Mouse (Mus musculus) intestine, embryonic 14.5 days (tissue): ENCODE data around the gene Trmo. TPM values are rescaled to one million over a fixed set of nuclear protein-coding genes. Genes with fewer than 3 reads are reported as not detected.

ENCODE experiments used
- ATAC-seq: fragments of 200-750 bp; cut with Nextera tagmentation; replicated peaks from 2 replicates; pipeline ENCODE4 v1.8.0; 2017; ENCODE audit warnings: low read depth, moderate number of reproducible peaks, moderate TSS enrichment, moderate library complexity; ENCODE audit not compliant: low FRiP score, low TSS enrichment
- DNase-seq: peaks from one replicate; pipeline ENCODE4 v3.0.0-alpha.2; 2018; ENCODE audit warnings: low spot score
- H3K27ac ChIP-seq: fragments of 300-500 bp; sonication (generic); 2 replicates; pipeline ENCODE4 v1.5.1; 2014; ENCODE audit warnings: low read depth, mild to moderate bottlenecking, control low read depth
- H3K27me3 ChIP-seq: fragments of 300-500 bp; sonication (generic); replicated peaks from 2 replicates; pipeline ENCODE4 v1.6.1; 2014; ENCODE audit warnings: low read length, control low read depth; ENCODE audit not compliant: control insufficient read depth, insufficient read depth
- H3K36me3 ChIP-seq: fragments of 300-500 bp; sonication (generic); 2 replicates; pipeline ENCODE4 v1.6.1; 2014; ENCODE audit warnings: low read length, control low read depth; ENCODE audit not compliant: control insufficient read depth, insufficient read depth
- H3K4me1 ChIP-seq: fragments of 300-500 bp; sonication (generic); replicated peaks from 2 replicates; pipeline ENCODE4 v1.6.1; 2014; ENCODE audit warnings: low read length, control low read depth, mixed read lengths; ENCODE audit not compliant: control insufficient read depth, insufficient read depth
- H3K4me2 ChIP-seq: fragments of 300-500 bp; sonication (generic); 2 replicates; pipeline ENCODE4 v1.6.1; 2014; ENCODE audit warnings: low read length
- H3K4me3 ChIP-seq: fragments of 300-500 bp; sonication (generic); 2 replicates; pipeline ENCODE4 v1.5.1; 2014; ENCODE audit warnings: low read depth, low read length, control low read depth, mixed read lengths
- H3K9ac ChIP-seq: fragments of 300-500 bp; sonication (generic); 2 replicates; pipeline ENCODE4 v1.6.1; 2014; ENCODE audit warnings: mild to moderate bottlenecking, low read length
- H3K9me3 ChIP-seq: fragments of 300-500 bp; sonication (generic); 2 replicates; pipeline ENCODE4 v1.6.1; 2016; ENCODE audit warnings: low read length, control low read depth; ENCODE audit not compliant: control insufficient read depth
- WGBS: fragments of 180-500 bp; shearing (Covaris S2); extraction: QIAGEN DNeasy Blood & Tissue Kit; methylation state at CpG from one replicate; pipeline ENCODE4 v1.1.7; 2014; 5-methylcytosine and 5-hydroxymethylcytosine counted together
- polyA plus RNA-seq: library from polyadenylated mRNA; unstranded; fragments of >200 nt; fragmentation: Nextera tagmentation; extraction: Ambion mirVana; gene quantifications from 2 replicates; pipeline ENCODE4 v1.2.1, GENCODE M21; 2014

Gene Trmo
- polyA plus RNA-seq, 1 experiment from 2014 or later = 11.3 TPM

DNA sequence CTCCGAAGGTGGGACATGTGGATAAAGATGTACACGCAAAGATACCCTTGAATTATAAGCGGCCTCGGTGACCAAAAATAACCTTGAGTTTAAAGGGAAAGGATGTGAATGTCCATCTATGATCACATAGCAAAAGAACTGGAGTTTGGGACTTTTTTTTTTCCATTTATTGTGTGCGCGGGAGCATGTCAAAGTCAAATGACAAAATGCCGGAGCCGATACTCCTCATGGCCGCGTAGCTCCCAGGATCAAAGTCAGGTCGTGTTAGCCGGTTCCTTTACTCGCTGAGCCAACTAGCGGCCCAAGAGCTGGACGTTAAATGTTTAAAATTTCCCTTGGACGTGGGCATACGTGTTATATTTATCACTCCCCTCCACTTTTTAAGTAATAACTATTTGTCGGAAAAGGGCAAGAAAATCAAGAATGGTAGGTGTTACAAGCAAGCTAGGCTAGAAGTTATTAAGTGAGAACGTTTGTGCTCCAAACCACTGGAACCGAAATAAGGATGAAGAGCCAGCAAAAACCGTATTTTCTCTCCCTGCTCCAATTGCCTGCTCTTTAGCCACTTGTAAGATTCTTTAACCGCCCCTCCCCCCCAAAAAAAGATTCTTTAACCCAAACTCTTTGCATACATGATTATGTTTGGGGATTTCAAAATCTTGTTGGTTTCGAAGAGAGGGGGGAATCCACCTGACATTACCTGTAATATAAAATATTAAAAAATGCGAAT lies 540 bp upstream of the Trmo start:
- H3K4me1 ChIP-seq = no peaks in the 10 kb centered on the region; the same call in 1 of the 2 replicates
- H3K27ac ChIP-seq = peak overlapping the region; percentile 94
- no peaks in the 10 kb centered on the region for H3K27me3 ChIP-seq
- H3K36me3 ChIP-seq = peaks cover 12% of the 10 kb centered on the region
- peak overlapping the region; percentile 82 for H3K4me3 ChIP-seq
- DNase-seq (peak; percentile 54), ATAC-seq (no peak)
- 2% methylated on average over 24 of the region's 24 CpGs for WGBS
- H3K4me2 ChIP-seq = peak overlapping the region; percentile 72
- peak overlapping the region; percentile 95 for H3K9ac ChIP-seq
- no peaks in the 10 kb centered on the region for H3K9me3 ChIP-seq

DNA sequence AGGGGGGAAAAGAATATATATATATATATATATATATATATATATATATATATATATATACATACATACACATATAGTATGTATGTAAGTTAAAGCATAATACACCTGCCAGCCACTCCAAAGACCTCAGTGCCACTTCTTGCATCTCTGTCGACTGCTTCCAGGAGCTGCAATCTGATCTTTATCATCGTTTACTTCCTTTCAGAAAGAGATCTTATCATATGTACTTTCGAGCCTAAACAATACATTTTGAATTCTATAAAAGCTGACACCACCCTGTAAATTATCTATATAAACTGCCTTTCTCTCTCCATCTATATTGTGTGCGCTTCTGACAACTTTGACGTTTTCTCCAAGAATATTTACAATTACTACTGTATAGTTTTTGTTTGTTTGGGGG lies 681 bp downstream of the Trmo start:
- Histone ChIP-seq H3K27me3 (no peaks in the 10 kb centered on the region), H3K9me3 (no peaks in the 10 kb centered on the region), H3K9ac (peak overlapping the region; percentile 95), H3K4me1 (no peaks in the 10 kb centered on the region; the same call in 1 of the 2 replicates), H3K36me3 (peaks cover 24% of the 10 kb centered on the region), H3K4me2 (peak overlapping the region; percentile 72), H3K27ac (peak overlapping the region; percentile 94; the same call in 1 of the 2 replicates), H3K4me3 (peak overlapping the region; percentile 82)
- 25% methylated on average over 5 of the region's 5 CpGs for WGBS
- ATAC-seq (no peak), DNase-seq (no peak)

DNA sequence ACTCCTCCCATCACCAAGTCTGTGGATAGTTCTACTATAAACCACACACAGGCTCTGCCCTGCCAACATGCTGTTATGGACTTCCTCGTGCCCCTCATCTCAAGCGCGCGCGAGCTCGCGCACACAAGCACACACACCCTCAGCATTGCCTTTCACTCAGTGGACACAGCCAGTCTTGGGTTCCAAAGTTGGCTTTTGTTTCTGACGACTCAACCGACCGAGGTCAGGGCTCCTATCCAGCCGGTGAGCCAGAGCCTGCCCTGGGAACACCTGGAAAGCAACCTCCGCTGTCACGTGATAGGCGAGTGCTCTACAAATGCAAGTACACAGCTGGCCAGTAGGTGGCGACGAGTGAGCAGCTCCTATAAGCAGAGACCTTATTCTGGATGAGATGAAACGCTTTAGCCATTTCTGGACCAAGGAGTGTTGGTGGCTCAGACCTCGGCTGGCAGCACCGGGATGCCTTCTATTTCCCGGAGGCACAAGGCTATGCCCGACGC lies 14.3 kb downstream of the Trmo start:
- peak overlapping the region; percentile 20; the same call in 1 of the 2 replicates for H3K9ac ChIP-seq
- 17% methylated on average over 22 of the region's 22 CpGs for WGBS
- peak; percentile 74 for ATAC-seq

DNA sequence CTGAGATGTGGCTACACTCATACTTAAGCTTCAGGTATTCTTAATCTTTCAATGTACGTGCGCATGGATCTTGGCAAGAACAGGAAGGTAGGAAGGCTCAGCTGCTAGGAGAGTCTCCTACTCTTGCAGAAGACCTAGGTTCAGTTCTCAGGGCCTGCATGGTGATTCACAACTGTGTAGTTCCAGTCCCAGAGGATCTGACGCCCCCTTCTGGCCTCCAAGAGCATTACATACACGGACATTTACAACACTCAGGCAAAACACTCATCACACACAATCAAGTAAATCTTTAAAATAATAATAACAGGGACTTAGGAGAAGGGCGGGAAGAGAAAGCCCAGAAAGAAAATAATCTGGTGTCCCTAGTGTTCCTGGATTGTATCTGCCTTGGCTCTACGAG lies 14.8 kb downstream of the Trmo start:
- DNase-seq = no peak
- H3K27ac ChIP-seq = no peak overlapping the region
- peak overlapping the region; percentile 58 for H3K4me2 ChIP-seq
- ATAC-seq = no peak
- H3K4me1 ChIP-seq = peaks cover 9% of the 10 kb centered on the region
- WGBS = 56% methylated on average over 6 of the region's 6 CpGs
- 0 out of 2 replicates have a peak overlapping the region, but pooled peaks have one; percentile 25 for H3K4me3 ChIP-seq
- H3K27me3 ChIP-seq = 0 out of 2 replicates have a peak, but pooled peaks cover 3% of the 10 kb centered on the region
- H3K36me3 ChIP-seq = peaks cover 23% of the 10 kb centered on the region
- H3K9me3 ChIP-seq = no peaks in the 10 kb centered on the region
- H3K9ac ChIP-seq = peak overlapping the region; percentile 20; the same call in 1 of the 2 replicates

More for the DNA sequence above, 14.3 kb downstream of the Trmo start:
- peaks cover 28% of the 10 kb centered on the region for H3K36me3 ChIP-seq
- H3K9me3 ChIP-seq = no peaks in the 10 kb centered on the region
- H3K4me1 ChIP-seq = peaks cover 9% of the 10 kb centered on the region
- H3K4me2 ChIP-seq = peak overlapping the region; percentile 58
- H3K4me3 ChIP-seq = peak overlapping the region; percentile 25
- 0 out of 2 replicates have a peak, but pooled peaks cover 3% of the 10 kb centered on the region for H3K27me3 ChIP-seq
- DNase-seq = peak; percentile 88
- no peak overlapping the region for H3K27ac ChIP-seq

DNA sequence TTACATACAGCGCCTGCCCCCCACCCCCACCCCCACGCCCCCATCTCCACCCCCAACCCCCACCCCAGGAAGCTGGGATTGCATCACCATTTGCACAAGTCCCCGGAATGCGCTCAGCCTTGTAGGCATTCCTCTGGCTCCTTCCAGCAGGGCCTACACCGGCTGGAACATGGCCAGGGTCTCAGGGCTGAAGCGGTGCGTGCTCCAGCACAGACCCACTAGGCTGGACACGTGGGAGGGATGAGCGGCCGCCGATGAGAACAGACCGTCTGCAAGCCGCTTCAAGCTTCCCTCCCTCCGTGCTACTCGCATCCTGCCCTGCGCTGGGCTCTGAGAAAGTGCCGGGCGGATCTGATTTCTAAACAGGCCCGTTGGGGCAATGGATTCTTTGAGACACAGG lies 18.2 kb downstream of the Trmo start:
- Histone ChIP-seq H3K4me3 (no peak overlapping the region), H3K4me1 (peaks cover 9% of the 10 kb centered on the region), H3K27ac (no peak overlapping the region), H3K36me3 (no peaks in the 10 kb centered on the region), H3K4me2 (peak overlapping the region; percentile 37), H3K9me3 (no peaks in the 10 kb centered on the region; the same call in 1 of the 2 replicates), H3K9ac (no peak overlapping the region), H3K27me3 (0 out of 2 replicates have a peak, but pooled peaks cover 3% of the 10 kb centered on the region)
- peak; percentile 77 for DNase-seq
- peak; percentile 75; the same call in 1 of the 2 replicates for ATAC-seq
- WGBS = 2% methylated on average over 19 of the region's 19 CpGs

DNA sequence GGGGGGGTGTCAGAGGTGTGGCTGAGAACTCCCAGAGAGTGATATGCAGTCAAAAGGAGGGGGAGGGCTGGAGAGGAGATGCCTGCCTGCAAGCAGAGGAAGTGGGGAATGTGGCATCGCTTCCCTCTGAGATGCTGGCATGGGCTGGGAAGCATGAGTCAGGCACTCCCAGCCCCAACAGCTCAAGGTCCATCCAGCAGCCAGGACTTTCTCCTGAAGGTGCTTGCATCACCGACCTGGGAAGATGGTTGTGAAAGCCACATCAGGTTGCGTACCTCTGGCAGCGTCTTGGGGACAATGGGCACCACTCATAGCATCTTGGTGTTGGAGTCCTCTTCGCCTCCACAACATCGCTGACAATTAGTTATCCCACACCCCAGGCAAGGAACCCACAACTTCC lies 18.8 kb downstream of the Trmo start:
- 0 out of 2 replicates have a peak, but pooled peaks cover 3% of the 10 kb centered on the region for H3K27me3 ChIP-seq
- H3K4me1 ChIP-seq = peaks cover 9% of the 10 kb centered on the region
- no peaks in the 10 kb centered on the region for H3K36me3 ChIP-seq
- 46% methylated on average over 6 of the region's 6 CpGs for WGBS
- no peak for DNase-seq
- no peak overlapping the region for H3K4me2 ChIP-seq
- no peaks in the 10 kb centered on the region; the same call in 1 of the 2 replicates for H3K9me3 ChIP-seq
- no peak overlapping the region for H3K4me3 ChIP-seq
- H3K9ac ChIP-seq = no peak overlapping the region
- ATAC-seq = no peak
- H3K27ac ChIP-seq = no peak overlapping the region

DNA sequence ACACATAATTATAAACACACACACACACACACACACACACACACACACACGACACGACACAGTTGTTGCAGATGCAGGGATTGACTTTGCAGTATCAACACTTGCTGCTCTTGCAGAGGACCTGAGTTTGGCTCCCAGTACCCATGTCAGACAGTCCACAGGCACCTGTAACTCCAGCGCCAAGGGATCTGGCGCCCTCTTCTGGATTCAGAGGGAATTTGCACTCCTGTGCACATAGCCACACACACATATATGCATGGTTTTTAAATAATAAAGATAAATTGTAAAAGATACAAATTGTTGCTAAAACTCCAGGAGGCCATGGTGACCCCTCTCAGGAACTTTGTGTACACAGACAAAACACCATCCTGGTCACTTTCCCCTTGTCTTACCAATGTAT lies 20.2 kb downstream of the Trmo start:
- WGBS = 58% methylated on average over 4 of the region's 4 CpGs
- Histone ChIP-seq H3K9ac (no peak overlapping the region), H3K4me2 (no peak overlapping the region), H3K4me3 (no peak overlapping the region), H3K9me3 (peaks cover 2% of the 10 kb centered on the region; the same call in 1 of the 2 replicates), H3K27me3 (0 out of 2 replicates have a peak, but pooled peaks cover 3% of the 10 kb centered on the region), H3K36me3 (no peaks in the 10 kb centered on the region), H3K27ac (no peak overlapping the region), H3K4me1 (peaks cover 4% of the 10 kb centered on the region; the same call in 1 of the 2 replicates)
- DNase-seq (no peak), ATAC-seq (no peak)

DNA sequence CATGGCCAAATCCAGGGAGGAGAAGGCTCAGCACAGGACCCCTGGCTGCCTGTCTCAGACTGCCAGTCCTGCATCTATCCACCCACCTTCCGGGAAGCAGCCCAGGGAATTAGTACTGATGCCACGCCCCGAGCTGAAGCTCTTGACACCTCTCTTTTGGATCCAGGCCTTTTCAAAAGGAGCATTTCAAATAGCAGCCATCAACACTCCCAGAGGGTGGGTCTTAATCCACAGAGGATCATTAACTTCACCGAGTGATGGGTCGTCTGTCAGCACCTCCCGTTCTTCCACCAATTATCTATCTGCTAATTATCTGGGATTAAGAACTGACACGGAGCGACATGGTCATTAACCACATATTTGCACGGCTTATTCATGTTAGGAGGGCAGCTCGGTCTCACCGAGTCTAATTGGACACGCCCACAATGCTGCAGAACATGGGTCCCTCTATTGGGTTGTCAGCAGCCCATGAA lies 21.7 kb downstream of the Trmo start:
- Histone ChIP-seq H3K9ac (no peak overlapping the region), H3K27ac (no peak overlapping the region), H3K9me3 (peaks cover 3% of the 10 kb centered on the region; the same call in 1 of the 2 replicates), H3K4me1 (peaks cover 4% of the 10 kb centered on the region; the same call in 1 of the 2 replicates), H3K4me3 (no peak overlapping the region), H3K36me3 (no peaks in the 10 kb centered on the region), H3K27me3 (0 out of 2 replicates have a peak, but pooled peaks cover 3% of the 10 kb centered on the region), H3K4me2 (no peak overlapping the region)
- 11% methylated on average over 12 of the region's 12 CpGs for WGBS
- ATAC-seq (no peak), DNase-seq (no peak)
